Mouse (Mus musculus) hindbrain, embryonic 14.5 days (tissue): ENCODE results near the gene Golph3. TPM values are rescaled to one million over a fixed set of nuclear protein-coding genes. Genes with fewer than 3 reads are reported as not detected.

Source experiments
- ATAC-seq: fragments of 200-750 bp; cut with Nextera tagmentation; 2 replicates; pipeline ENCODE4 v1.8.0; 2017; ENCODE audit warnings: moderate number of reproducible peaks, mild to moderate bottlenecking, moderate TSS enrichment, moderate library complexity; ENCODE audit not compliant: low FRiP score
- DNase-seq: peaks from one replicate; pipeline ENCODE4 v3.0.0-alpha.2; 2015; ENCODE audit warnings: low spot score
- H3K27ac ChIP-seq: fragments of 300-500 bp; sonication (generic); 2 replicates; pipeline ENCODE4 v1.5.1; 2014; ENCODE audit warnings: mild to moderate bottlenecking, moderate library complexity
- H3K27me3 ChIP-seq: fragments of 300-500 bp; sonication (generic); 2 replicates; pipeline ENCODE4 v1.6.1; 2014; ENCODE audit warnings: mild to moderate bottlenecking, low read length, mixed read lengths; ENCODE audit not compliant: control insufficient read depth, insufficient read depth
- H3K36me3 ChIP-seq: fragments of 300-500 bp; sonication (generic); replicated peaks from 2 replicates; pipeline ENCODE4 v1.6.1; 2014; ENCODE audit not compliant: control insufficient read depth, insufficient read depth
- H3K4me1 ChIP-seq: fragments of 300-500 bp; sonication (generic); replicated peaks from 2 replicates; pipeline ENCODE4 v1.6.1; 2014; ENCODE audit warnings: antibody characterized with exemption, low read length, mixed read lengths; ENCODE audit not compliant: control insufficient read depth, insufficient read depth
- H3K4me2 ChIP-seq: fragments of 300-500 bp; sonication (generic); replicated peaks from 2 replicates; pipeline ENCODE4 v1.6.1; 2014; ENCODE audit warnings: mild to moderate bottlenecking, moderate library complexity
- H3K4me3 ChIP-seq: fragments of 300-500 bp; sonication (generic); replicated peaks from 2 replicates; pipeline ENCODE4 v1.5.1; 2014; ENCODE audit warnings: mild to moderate bottlenecking, low read length
- H3K9ac ChIP-seq: fragments of 300-500 bp; sonication (generic); 2 replicates; pipeline ENCODE4 v1.6.1; 2014
- H3K9me3 ChIP-seq: fragments of 300-500 bp; sonication (generic); 2 replicates; pipeline ENCODE4 v1.6.1; 2016; ENCODE audit warnings: low read length; ENCODE audit not compliant: control insufficient read depth
- WGBS: fragments of 180-500 bp; shearing (Covaris S2); extraction: QIAGEN DNeasy Blood & Tissue Kit; methylation state at CpG from one replicate; pipeline ENCODE4 v1.1.7; 2014; 5-methylcytosine and 5-hydroxymethylcytosine counted together
- polyA plus RNA-seq: library from polyadenylated mRNA; unstranded; fragments of >200 nt; fragmentation: Nextera tagmentation; extraction: Ambion mirVana; gene quantifications from 2 replicates; pipeline ENCODE4 v1.2.1, GENCODE M21; 2014

Golph3 gene
- polyA plus RNA-seq, 1 experiment from 2014 or later: 96.9 TPM

GRCm38 (mm10) chr15:12291757-12292156 is 29.5 kb upstream of the Golph3 start:
- Histone ChIP-seq H3K9ac (no peak overlapping the region), H3K4me3 (no peak overlapping the region), H3K36me3 (no peaks in the 10 kb centered on the region), H3K4me2 (no peak overlapping the region), H3K9me3 (no peaks in the 10 kb centered on the region), H3K4me1 (no peaks in the 10 kb centered on the region), H3K27ac (no peak overlapping the region), H3K27me3 (no peaks in the 10 kb centered on the region)
- no peak for ATAC-seq
- 92% methylated on average over 2 of the region's 2 CpGs for WGBS
- no peak for DNase-seq

DNA sequence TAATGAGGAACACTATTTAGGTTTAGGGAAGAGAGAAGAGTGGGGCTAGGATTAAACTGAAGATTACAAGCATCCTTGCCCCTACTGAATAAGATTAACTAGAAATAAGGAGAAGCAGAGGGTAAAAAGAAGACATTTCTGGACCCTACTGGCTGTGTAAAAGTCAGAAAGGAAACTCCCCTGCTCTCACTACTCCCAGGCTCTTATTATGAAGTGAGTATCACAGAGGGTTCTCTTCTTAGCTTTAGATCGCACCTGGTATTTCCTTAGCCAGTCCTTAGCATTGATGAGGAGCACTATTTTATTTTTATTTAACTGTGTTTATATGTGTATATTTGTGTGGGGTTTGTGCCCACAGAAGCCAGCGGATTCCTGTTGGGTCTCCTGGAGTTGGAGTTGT is 25.0 kb upstream of the Golph3 start:
- no peak overlapping the region for H3K9ac ChIP-seq
- H3K4me3 ChIP-seq: no peak overlapping the region
- no peaks in the 10 kb centered on the region for H3K36me3 ChIP-seq
- H3K4me2 ChIP-seq: no peak overlapping the region
- H3K27ac ChIP-seq: no peak overlapping the region
- no peaks in the 10 kb centered on the region for H3K4me1 ChIP-seq
- H3K27me3 ChIP-seq: no peaks in the 10 kb centered on the region
- ATAC-seq (no peak), DNase-seq (no peak)
- 68% methylated on average over 2 of the region's 2 CpGs for WGBS
- no peaks in the 10 kb centered on the region for H3K9me3 ChIP-seq

- Histone ChIP-seq H3K4me2 (no peak overlapping the region), H3K9ac (no peak overlapping the region), H3K9me3 (no peaks in the 10 kb centered on the region), H3K36me3 (no peaks in the 10 kb centered on the region), H3K4me3 (no peak overlapping the region), H3K27ac (no peak overlapping the region), H3K27me3 (no peaks in the 10 kb centered on the region), H3K4me1 (no peaks in the 10 kb centered on the region)
- ATAC-seq: no peak
- DNase-seq: no peak
- 88% methylated on average over 7 of the region's 7 CpGs for WGBS
Observed at GRCm38 (mm10) chr15:12298231-12298737, 23.0 kb upstream of the Golph3 start.

DNA sequence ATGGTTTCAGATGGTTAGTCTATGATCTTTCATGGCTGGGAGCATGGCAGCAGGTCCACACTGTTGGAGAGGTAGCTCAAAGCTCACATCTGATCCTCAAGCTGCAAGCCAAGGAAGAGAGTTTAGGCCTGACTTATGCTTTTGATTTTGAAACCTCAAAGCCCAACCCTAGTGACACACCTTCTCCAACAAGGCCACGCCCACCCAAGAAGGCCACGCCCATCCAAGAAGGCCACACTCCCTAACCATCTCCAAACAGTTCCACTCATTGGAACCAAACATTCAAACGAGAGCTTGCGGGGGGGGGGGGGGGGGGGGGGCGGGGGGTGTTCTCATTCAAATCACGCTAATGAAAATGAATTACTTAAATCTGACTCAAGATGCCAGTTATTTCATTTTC is 19.5 kb upstream of the Golph3 start:
- H3K27me3 ChIP-seq: no peaks in the 10 kb centered on the region
- no peak overlapping the region for H3K27ac ChIP-seq
- no peaks in the 10 kb centered on the region for H3K9me3 ChIP-seq
- H3K9ac ChIP-seq: no peak overlapping the region
- DNase-seq (no peak), ATAC-seq (no peak)
- no peak overlapping the region for H3K4me2 ChIP-seq
- H3K4me1 ChIP-seq: no peaks in the 10 kb centered on the region
- no peaks in the 10 kb centered on the region for H3K36me3 ChIP-seq
- WGBS: 71% methylated on average over 5 of the region's 6 CpGs
- no peak overlapping the region for H3K4me3 ChIP-seq

GRCm38 (mm10) chr15:12306188-12307071 is 14.8 kb upstream of the Golph3 start:
- Histone ChIP-seq H3K4me1 (no peaks in the 10 kb centered on the region), H3K27ac (no peak overlapping the region), H3K9me3 (no peaks in the 10 kb centered on the region), H3K4me2 (no peak overlapping the region), H3K4me3 (no peak overlapping the region), H3K9ac (no peak overlapping the region), H3K27me3 (no peaks in the 10 kb centered on the region), H3K36me3 (no peaks in the 10 kb centered on the region)
- no peak for ATAC-seq
- WGBS: 70% methylated on average over 8 of the region's 8 CpGs
- DNase-seq: no peak

- no peak for ATAC-seq
- Histone ChIP-seq H3K9me3 (no peaks in the 10 kb centered on the region), H3K27me3 (no peaks in the 10 kb centered on the region), H3K36me3 (no peaks in the 10 kb centered on the region), H3K9ac (no peak overlapping the region), H3K4me3 (no peak overlapping the region), H3K27ac (no peak overlapping the region), H3K4me2 (no peak overlapping the region), H3K4me1 (no peaks in the 10 kb centered on the region)
- 82% methylated on average over 4 of the region's 4 CpGs for WGBS
- DNase-seq: no peak
Observed at GRCm38 (mm10) chr15:12307114-12307513, 14.1 kb upstream of the Golph3 start.

DNA sequence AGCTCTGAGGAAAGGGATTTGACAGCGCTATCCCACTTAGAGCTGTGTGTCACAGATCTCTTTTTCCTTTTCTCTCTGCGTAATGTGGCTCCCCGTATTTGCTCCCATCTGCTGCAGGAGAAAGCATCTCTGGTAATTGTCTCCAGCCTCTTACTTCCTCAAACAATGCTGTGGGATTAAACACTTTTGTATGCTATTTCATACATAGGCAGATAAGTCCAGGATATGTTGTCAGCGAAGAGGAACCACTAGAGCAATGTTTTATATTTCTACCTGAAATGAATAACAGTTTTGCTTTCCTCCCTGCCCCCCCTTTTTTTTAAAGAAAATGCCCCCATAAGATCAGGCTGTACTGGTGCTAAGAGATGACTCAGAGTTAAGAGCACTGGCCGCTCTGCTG is 12.7 kb upstream of the Golph3 start:
- no peak for DNase-seq
- no peaks in the 10 kb centered on the region for H3K9me3 ChIP-seq
- no peak overlapping the region for H3K9ac ChIP-seq
- no peak for ATAC-seq
- WGBS: 87% methylated on average over 5 of the region's 5 CpGs
- H3K4me2 ChIP-seq: no peak overlapping the region
- H3K27ac ChIP-seq: no peak overlapping the region
- H3K27me3 ChIP-seq: no peaks in the 10 kb centered on the region
- no peaks in the 10 kb centered on the region for H3K4me1 ChIP-seq
- H3K36me3 ChIP-seq: no peaks in the 10 kb centered on the region
- H3K4me3 ChIP-seq: no peak overlapping the region

- no peak for DNase-seq
- Histone ChIP-seq H3K4me2 (no peak overlapping the region), H3K4me1 (no peaks in the 10 kb centered on the region), H3K27me3 (no peaks in the 10 kb centered on the region), H3K36me3 (no peaks in the 10 kb centered on the region), H3K27ac (no peak overlapping the region), H3K9ac (no peak overlapping the region), H3K9me3 (no peaks in the 10 kb centered on the region), H3K4me3 (no peak overlapping the region)
- 93% methylated on average over 4 of the region's 4 CpGs for WGBS
- ATAC-seq: no peak
Observed at GRCm38 (mm10) chr15:12310676-12311075, 10.6 kb upstream of the Golph3 start.

DNA sequence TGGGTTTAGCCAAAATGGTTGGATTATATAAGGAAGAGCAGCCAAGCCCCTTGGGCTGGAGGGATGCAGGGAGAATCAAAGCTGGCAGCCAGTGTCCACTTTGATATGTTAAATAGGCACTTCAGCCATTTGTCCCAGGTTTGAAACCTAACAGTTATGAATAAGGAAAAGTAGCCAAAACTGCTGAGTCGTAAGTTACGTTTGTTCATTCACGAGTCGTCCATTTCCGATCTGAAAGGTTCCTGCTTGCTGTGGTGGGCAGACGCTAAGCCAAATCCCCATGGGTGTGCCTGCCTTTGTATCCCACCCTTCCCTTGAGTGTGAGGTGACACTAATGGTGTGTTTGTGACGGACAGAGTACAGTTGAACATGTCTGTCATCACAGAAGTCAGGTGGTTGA is 9.8 kb upstream of the Golph3 start:
- no peaks in the 10 kb centered on the region for H3K9me3 ChIP-seq
- H3K36me3 ChIP-seq: no peaks in the 10 kb centered on the region
- no peak overlapping the region for H3K4me2 ChIP-seq
- 87% methylated on average over 7 of the region's 7 CpGs for WGBS
- no peak overlapping the region for H3K27ac ChIP-seq
- H3K27me3 ChIP-seq: no peaks in the 10 kb centered on the region
- no peaks in the 10 kb centered on the region for H3K4me1 ChIP-seq
- H3K4me3 ChIP-seq: no peak overlapping the region
- H3K9ac ChIP-seq: no peak overlapping the region
- DNase-seq (no peak), ATAC-seq (no peak)
